Mouse (Mus musculus) hematopoietic stem cell, adult 5-6 weeks (primary cell): ENCODE data around the gene Il4ra. TPM values are rescaled to one million over a fixed set of nuclear protein-coding genes. Genes with fewer than 3 reads are reported as not detected.

Source experiments
- ATAC-seq, 2 experiments: fragments of 125-278 bp in 1 of 2; replicated peaks in 1 of 2; 2 replicates each; pipeline ENCODE4 v1.8.0; 2016 to 2017; ENCODE audit warnings: inconsistent platforms in 2 of 2, mild to moderate bottlenecking in 2 of 2, moderate number of reproducible peaks in 2 of 2, low read depth in 1 of 2, moderate TSS enrichment in 1 of 2; ENCODE audit not compliant: low FRiP score in 2 of 2, poor library complexity in 2 of 2, severe bottlenecking in 2 of 2, insufficient read depth in 1 of 2, low TSS enrichment in 1 of 2
- total RNA-seq: library from RNA; stranded (forward); fragments of 172-1452, 232-1000 nt; gene quantifications from 2 replicates; pipeline ENCODE4 v1.2.3, GENCODE M21; 2017

The Il4ra gene
- total RNA-seq, 1 experiment from 2014 or later = 39.3 TPM

DNA sequence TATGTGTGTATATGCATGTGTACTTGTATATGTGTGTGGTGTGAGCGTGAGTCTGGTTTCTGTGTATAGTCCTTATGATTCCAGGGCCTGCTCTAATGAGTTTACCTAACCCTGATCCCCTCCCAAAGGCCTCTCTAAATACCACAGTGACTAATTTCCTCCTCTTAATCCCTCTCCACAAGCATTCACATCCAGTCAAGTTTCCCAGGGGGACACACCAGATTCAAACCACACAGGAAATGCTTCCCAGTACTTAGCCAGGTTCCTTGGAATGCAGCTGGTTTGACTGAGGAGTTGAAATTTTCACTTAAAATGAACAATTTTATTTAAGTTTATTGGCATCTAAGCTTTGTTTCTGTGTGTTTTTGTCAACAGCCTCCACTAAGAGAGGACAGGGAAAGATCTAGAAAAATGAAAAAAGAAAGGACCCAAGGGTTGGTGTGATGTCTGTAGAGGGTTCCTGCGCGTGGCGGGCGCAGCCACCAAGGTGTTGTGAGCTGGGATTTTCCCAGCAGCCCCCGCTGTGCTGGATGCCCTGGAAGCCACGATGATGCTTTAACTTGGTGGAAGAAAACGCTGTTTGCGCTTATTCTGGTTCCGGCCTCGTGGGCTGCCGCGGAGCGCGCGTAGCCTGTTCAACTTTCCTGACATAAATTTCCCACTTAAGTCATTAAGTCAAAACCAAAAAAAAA lies 28.9 kb downstream of the Il4ra start:
- no peak; a peak in 1 of 4 replicates for ATAC-seq

- ATAC-seq = peak; percentile 72 to 78
Observed at GRCm38 (mm10) chr7:125581317-125581672, 29.4 kb downstream of the Il4ra start.

- 0 out of 4 replicates have a peak, but pooled peaks of 1 of the 2 experiments have one; percentile 18 for ATAC-seq
Observed at GRCm38 (mm10) chr7:125583325-125584004, 31.5 kb downstream of the Il4ra start.

- ATAC-seq = no peak
Observed at GRCm38 (mm10) chr7:125584005-125584369, 32.1 kb downstream of the Il4ra start.

DNA sequence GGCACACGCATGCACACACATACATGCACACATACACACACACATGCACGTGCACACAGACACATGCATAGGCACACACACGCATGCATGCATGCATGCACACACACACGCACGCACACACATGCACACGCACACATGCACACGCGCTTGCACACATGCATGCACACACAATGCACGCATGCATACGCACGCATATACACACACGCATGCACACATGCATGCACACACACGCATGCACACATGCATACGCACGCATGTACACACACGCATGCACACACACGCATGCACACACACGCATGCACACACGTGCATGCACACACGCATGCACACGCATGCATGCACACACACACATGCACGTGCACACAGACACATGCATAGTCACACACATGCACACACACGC lies 34.4 kb downstream of the Il4ra start:
- no peak for ATAC-seq

DNA sequence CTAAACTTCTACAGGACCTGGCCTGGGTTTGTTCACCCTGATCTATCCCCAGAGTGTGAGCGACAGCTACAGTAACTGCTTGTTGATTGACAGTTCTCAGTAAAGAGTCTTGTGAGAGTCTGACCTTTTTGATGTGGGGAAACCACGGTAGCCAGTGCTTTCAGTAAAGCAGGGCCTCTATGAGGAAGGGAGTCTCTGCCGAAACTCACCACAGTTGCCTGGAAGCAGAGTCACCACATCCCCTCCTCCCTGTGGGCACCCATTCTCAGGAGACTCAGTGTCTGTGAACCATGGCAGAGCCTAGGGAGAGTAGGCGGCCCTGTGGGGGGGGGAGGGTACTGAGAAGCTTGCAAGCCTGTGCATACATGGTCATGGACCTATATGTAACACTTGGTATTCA lies 36.8 kb downstream of the Il4ra start:
- peak; percentile 25 to 57; a peak in 1 of 4 replicates for ATAC-seq

DNA sequence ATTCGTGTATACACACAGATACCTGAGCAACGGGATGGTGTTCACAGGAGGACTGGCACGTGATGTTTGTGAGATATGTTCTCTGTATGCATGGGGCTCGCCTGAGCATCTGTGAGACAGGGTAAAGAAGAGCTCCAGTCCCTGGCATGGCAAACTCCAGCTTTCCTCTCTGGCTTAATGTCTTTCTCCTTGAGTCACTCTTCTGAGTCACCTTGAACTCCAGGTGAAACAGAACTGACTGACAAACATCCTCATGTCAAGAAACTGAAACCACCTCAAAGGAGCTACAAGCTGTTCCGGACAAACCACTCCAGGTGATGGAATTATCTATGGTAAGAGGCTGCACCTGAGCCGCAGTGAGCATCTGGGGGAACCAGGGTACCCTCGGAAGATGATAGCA lies 38.0 kb downstream of the Il4ra start:
- ATAC-seq = no peak

GRCm38 (mm10) chr7:125593831-125594230 lies 41.9 kb downstream of the Il4ra start:
- peak; percentile 70 to 79 for ATAC-seq

GRCm38 (mm10) chr7:125596406-125596805 lies 44.5 kb downstream of the Il4ra start:
- ATAC-seq = no peak

- peak; percentile 31 to 51; a peak in 3 of 4 replicates for ATAC-seq
Observed at GRCm38 (mm10) chr7:125597083-125597482, 45.2 kb downstream of the Il4ra start.

DNA sequence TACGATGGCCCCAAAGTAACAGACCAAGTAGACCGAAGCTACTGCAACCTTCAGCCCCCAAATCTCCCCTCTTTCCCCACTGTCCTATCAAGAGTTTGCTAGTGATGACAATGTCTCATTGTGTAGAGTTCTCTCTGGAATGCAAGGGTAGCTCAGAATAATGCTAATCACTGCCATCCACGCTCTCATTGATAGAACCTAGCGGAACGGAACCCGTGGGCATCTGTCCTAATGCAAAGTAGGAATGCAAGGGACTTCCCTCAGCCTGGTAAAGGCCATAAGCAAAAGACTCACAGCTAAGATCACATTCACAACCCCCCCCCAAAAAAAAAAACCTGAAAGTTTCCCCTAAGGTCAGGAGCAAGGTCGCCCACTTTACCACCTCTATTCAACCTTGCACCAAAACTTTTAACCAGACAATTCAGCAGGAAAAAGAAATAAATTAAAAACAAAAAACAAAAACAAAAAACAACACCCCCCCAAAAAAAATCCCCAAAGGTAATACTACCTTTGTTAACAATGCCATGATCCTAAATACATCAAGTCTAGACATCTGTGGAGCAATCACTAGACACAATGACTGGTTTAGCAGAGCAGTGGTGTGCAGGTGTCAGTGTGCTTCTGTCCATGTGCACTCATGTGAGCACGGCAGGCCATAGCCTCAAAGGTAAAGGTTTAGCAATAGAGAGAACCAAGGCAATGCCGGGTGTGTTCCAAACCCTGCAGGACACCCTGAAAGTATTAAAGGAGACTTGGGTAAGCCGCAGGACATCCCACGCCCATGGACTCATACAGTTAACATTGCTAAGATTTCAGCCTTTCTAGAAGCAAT lies 45.8 kb downstream of the Il4ra start:
- no peak for ATAC-seq

GRCm38 (mm10) chr7:125599373-125599973 lies 47.6 kb downstream of the Il4ra start:
- ATAC-seq = peak; percentile 39 to 51; a peak in 3 of 4 replicates

- no peak for ATAC-seq
Observed at GRCm38 (mm10) chr7:125600136-125600535, 48.2 kb downstream of the Il4ra start.

- ATAC-seq = no peak
Observed at GRCm38 (mm10) chr7:125600612-125601279, 48.8 kb downstream of the Il4ra start.

DNA sequence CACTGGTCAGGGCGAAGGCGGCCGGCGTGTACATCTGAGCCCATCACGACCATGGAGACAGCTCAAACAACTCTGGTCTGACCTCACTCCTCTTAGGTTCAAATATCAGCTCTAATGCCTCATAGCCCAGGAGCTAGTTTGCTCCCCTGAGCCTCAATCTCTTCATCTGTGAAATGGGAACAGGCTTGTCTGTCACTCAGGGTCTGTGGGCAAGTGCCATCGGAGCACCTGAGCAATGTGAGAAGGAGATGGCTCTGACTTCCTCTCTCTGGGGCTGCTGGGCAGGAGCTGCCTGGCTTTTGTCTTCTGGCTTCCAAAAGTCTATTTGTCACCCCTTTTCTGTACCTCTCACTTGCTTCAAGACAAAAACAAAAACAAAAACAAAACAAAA lies 49.4 kb downstream of the Il4ra start:
- ATAC-seq = no peak

DNA sequence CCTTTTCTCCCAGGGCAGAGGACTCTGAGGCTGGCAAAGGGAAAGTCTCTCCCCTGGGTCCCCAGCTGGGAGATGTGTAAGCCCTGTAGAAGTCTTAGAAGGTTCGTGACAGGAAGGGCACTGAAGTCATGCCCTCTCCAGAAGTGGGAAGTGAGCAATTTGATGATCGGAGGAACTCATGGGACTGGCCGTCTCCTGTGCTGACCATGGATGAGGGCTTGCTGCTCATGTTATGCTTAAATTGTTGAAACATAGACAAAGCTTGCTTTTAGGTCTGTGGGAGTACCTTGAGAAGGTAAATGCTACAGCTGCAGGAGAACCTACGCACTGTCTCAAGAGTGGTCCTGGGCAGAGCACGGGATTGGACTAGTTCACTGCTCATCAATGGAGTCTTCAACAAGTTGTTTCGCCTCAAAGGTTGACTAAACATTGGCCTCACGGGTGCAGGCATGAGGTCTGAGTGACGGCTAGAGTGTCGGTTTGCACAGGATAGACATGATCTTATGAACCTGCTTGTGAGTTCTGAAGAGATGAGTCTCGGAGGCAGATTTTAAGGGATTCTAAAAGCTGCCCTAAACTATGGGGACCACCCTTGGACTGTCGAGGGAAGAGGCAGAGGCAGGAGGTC lies 50.0 kb downstream of the Il4ra start:
- peak in 1 of 2 experiments; percentile 25; a peak in 1 of 4 replicates for ATAC-seq

GRCm38 (mm10) chr7:125603185-125603631 lies 51.3 kb downstream of the Il4ra start, which contains the start of gene Il21r:
TSS of gene Il21r (plus strand) at chr7:125603429.
- ATAC-seq = peak; percentile 56 to 62
